Mouse (Mus musculus): ENCODE measurements at regions not wholly inside any gene's neighbourhood (a gene's known extent, or its start where the extent isn't known, plus 50 kb on each side); places are given as distances from the start of the nearest gene placed in this dataset.

DNA sequence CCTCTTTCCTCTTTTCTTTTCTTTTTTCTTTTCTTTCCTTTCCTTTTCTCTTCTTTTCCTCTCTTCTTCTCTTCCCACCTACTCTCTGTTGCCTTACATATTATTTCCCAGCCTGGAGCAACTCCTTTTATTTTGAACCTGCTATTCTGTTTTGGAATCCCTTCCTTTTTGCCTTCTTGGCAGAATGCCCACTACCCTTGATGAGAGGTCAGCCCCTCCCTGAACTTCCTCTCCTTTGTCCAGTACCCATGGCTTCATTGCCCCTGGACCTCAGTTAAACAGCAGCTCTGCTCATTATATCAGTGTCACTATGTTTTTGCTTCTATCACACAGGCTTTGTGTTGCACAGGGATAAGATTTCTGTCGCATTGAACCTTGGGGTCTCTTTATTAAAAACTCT lies 391.2 kb upstream of the Fam92a start:
- TF ChIP-seq ZNF384 (IDR thresholded peaks at IDR 0.05; ENCODE audit: low read depth, low read length) (no peak), MAFK (IDR thresholded peaks at IDR 0.05; ENCODE audit: insufficient read depth, low read depth, low read length) (no peak), HCFC1 (IDR thresholded peaks at IDR 0.05; ENCODE audit: borderline replicate concordance, insufficient read depth, low read length) (no peak), ZC3H11A (IDR thresholded peaks at IDR 0.05; ENCODE audit: borderline replicate concordance, low read depth, low read length) (no peak), CHD2 (IDR thresholded peaks at IDR 0.05; ENCODE audit: low read depth, low read length) (no peak)

All from ES-E14 (cell line).